Mouse (Mus musculus) hindbrain, embryonic 14.5 days (tissue): ENCODE data around the gene Cyp26b1. TPM values are rescaled to one million over a fixed set of nuclear protein-coding genes. Genes with fewer than 3 reads are reported as not detected.
"Not testable (repeated sequence)": the region's sequence is repeated elsewhere in the genome, so short reads cannot be mapped to it uniquely, and the experiment has no call there.

ENCODE experiments used
- ATAC-seq: fragments of 200-750 bp; cut with Nextera tagmentation; 2 replicates; pipeline ENCODE4 v1.8.0; 2017; ENCODE audit warnings: moderate number of reproducible peaks, mild to moderate bottlenecking, moderate TSS enrichment, moderate library complexity; ENCODE audit not compliant: low FRiP score
- DNase-seq: peaks from one replicate; pipeline ENCODE4 v3.0.0-alpha.2; 2015; ENCODE audit warnings: low spot score
- H3K27ac ChIP-seq: fragments of 300-500 bp; sonication (generic); 2 replicates; pipeline ENCODE4 v1.5.1; 2014; ENCODE audit warnings: mild to moderate bottlenecking, moderate library complexity
- H3K27me3 ChIP-seq: fragments of 300-500 bp; sonication (generic); 2 replicates; pipeline ENCODE4 v1.6.1; 2014; ENCODE audit warnings: mild to moderate bottlenecking, low read length, mixed read lengths; ENCODE audit not compliant: control insufficient read depth, insufficient read depth
- H3K36me3 ChIP-seq: fragments of 300-500 bp; sonication (generic); replicated peaks from 2 replicates; pipeline ENCODE4 v1.6.1; 2014; ENCODE audit not compliant: control insufficient read depth, insufficient read depth
- H3K4me1 ChIP-seq: fragments of 300-500 bp; sonication (generic); replicated peaks from 2 replicates; pipeline ENCODE4 v1.6.1; 2014; ENCODE audit warnings: antibody characterized with exemption, low read length, mixed read lengths; ENCODE audit not compliant: control insufficient read depth, insufficient read depth
- H3K4me2 ChIP-seq: fragments of 300-500 bp; sonication (generic); replicated peaks from 2 replicates; pipeline ENCODE4 v1.6.1; 2014; ENCODE audit warnings: mild to moderate bottlenecking, moderate library complexity
- H3K4me3 ChIP-seq: fragments of 300-500 bp; sonication (generic); replicated peaks from 2 replicates; pipeline ENCODE4 v1.5.1; 2014; ENCODE audit warnings: mild to moderate bottlenecking, low read length
- H3K9ac ChIP-seq: fragments of 300-500 bp; sonication (generic); 2 replicates; pipeline ENCODE4 v1.6.1; 2014
- H3K9me3 ChIP-seq: fragments of 300-500 bp; sonication (generic); 2 replicates; pipeline ENCODE4 v1.6.1; 2016; ENCODE audit warnings: low read length; ENCODE audit not compliant: control insufficient read depth
- WGBS: fragments of 180-500 bp; shearing (Covaris S2); extraction: QIAGEN DNeasy Blood & Tissue Kit; methylation state at CpG from one replicate; pipeline ENCODE4 v1.1.7; 2014; 5-methylcytosine and 5-hydroxymethylcytosine counted together
- polyA plus RNA-seq: library from polyadenylated mRNA; unstranded; fragments of >200 nt; fragmentation: Nextera tagmentation; extraction: Ambion mirVana; gene quantifications from 2 replicates; pipeline ENCODE4 v1.2.1, GENCODE M21; 2014

Cyp26b1 gene
- polyA plus RNA-seq, 1 experiment from 2014 or later = 22.5 TPM

DNA sequence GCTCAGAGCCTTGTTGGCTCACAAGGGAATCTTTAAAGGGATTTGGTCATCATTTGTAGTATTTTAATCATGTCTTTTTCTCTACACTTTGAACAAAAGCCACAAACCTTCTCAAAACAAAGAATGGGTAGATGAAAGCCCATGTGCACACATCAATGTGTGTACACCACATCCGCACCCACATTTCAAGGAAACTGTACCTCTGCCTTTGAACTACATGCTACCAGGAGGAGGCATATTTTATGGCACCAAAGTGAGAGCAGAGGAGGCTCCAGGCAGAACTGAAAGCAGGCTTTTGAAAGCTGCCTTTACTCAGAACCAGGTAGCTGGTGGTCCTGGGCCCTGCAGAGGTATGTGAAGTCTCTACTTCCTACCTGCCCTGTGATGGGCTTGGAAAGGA, 23.3 kb upstream of the Cyp26b1 start:
- Histone ChIP-seq H3K4me1 (no peaks in the 10 kb centered on the region), H3K9ac (no peak overlapping the region), H3K4me3 (no peak overlapping the region), H3K36me3 (peaks cover 35% of the 10 kb centered on the region), H3K27me3 (no peaks in the 10 kb centered on the region), H3K27ac (no peak overlapping the region), H3K9me3 (no peaks in the 10 kb centered on the region), H3K4me2 (no peak overlapping the region)
- no peak for DNase-seq
- 96% methylated on average over 1 of the region's 1 CpGs for WGBS
- no peak for ATAC-seq

GRCm38 (mm10) chr6:84616586-84616985, 22.9 kb upstream of the Cyp26b1 start:
- H3K4me3 ChIP-seq = no peak overlapping the region
- ATAC-seq = no peak
- 33% methylated on average over 1 of the region's 1 CpGs for WGBS
- DNase-seq = no peak
- H3K27ac ChIP-seq = no peak overlapping the region
- no peak overlapping the region for H3K9ac ChIP-seq
- no peak overlapping the region for H3K4me2 ChIP-seq
- H3K36me3 ChIP-seq = peaks cover 35% of the 10 kb centered on the region
- H3K27me3 ChIP-seq = no peaks in the 10 kb centered on the region
- H3K4me1 ChIP-seq = no peaks in the 10 kb centered on the region
- no peaks in the 10 kb centered on the region for H3K9me3 ChIP-seq

- Histone ChIP-seq H3K27me3 (no peaks in the 10 kb centered on the region), H3K36me3 (peaks cover 7% of the 10 kb centered on the region; the same call in 1 of the 2 replicates), H3K4me2 (no peak overlapping the region), H3K4me3 (no peak overlapping the region), H3K4me1 (no peaks in the 10 kb centered on the region), H3K9ac (no peak overlapping the region), H3K9me3 (no peaks in the 10 kb centered on the region), H3K27ac (no peak overlapping the region)
- no peak for DNase-seq
- ATAC-seq = no peak
- 87% methylated on average over 3 of the region's 3 CpGs for WGBS
Observed at GRCm38 (mm10) chr6:84613561-84613960, 19.9 kb upstream of the Cyp26b1 start.

DNA sequence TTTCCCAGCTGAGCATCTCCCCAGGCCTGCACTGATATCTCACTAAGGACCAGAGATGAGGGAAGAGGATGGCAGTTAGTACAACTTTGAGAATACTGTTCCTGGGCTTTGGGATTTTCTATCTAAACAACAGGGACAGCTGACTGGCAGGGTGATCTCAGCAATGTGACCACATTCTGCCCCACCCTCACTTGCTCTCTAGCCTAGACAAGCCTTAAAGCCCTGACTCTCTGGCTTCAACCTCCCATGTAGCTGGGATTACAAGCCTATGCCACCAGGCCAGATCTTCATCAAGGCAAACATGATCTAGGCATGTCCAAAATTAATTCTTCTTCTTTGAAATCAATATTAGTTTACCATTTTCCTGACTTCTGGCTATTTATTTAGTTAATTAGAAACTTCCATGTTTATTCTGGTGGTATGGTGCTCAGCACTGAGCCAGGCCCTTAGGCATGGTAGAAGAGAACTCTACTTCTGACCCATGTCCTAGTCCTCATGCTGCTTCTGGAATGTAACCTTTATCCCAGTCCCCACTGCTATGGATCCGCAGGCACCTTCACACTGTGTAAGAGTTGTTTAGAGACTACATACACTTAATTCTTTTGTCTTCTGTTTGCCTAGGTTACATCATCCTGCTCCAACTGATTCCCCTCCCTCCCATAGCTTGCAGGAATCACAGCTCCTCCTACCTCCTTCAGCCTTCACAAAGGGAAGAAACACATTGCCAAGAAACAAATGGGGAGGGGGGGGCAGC, 7.6 kb upstream of the Cyp26b1 start:
- Histone ChIP-seq H3K9me3 (no peaks in the 10 kb centered on the region), H3K4me3 (no peak overlapping the region), H3K36me3 (no peaks in the 10 kb centered on the region), H3K27me3 (no peaks in the 10 kb centered on the region), H3K4me1 (no peaks in the 10 kb centered on the region), H3K9ac (no peak overlapping the region), H3K27ac (no peak overlapping the region), H3K4me2 (no peak overlapping the region)
- DNase-seq (no peak), ATAC-seq (no peak)
- WGBS = 38% methylated on average over 1 of the region's 1 CpGs

GRCm38 (mm10) chr6:84599296-84599695, 5.6 kb upstream of the Cyp26b1 start:
- ATAC-seq, H3K27ac ChIP-seq, H3K9me3 ChIP-seq, H3K4me3 ChIP-seq, H3K36me3 ChIP-seq, H3K4me1 ChIP-seq, H3K27me3 ChIP-seq, H3K9ac ChIP-seq, H3K4me2 ChIP-seq, DNase-seq: not testable (repeated sequence)
- WGBS = 84% methylated on average over 3 of the region's 3 CpGs

DNA sequence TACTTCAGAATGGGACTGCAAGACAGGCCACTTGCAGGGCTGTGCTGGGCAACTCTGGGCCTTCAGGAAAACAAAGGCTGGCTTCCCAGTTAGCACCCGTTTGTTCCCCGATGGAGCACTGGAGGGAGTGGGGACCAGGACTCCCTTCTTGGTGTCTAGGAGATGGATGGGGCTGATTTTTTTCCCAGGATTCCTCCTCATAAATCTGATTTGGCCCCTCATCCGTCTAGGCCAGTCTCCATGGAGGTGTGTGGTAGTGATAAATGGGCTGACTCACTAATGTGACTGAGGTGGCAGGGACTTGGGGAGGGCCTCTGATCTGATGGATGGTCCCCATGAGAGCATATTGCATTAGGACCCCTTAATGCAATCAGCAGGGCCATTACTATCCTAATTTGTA, 5.0 kb upstream of the Cyp26b1 start:
- Histone ChIP-seq H3K4me2 (no peak overlapping the region), H3K9me3 (no peaks in the 10 kb centered on the region), H3K9ac (no peak overlapping the region), H3K36me3 (no peaks in the 10 kb centered on the region), H3K4me1 (no peaks in the 10 kb centered on the region), H3K27ac (no peak overlapping the region), H3K27me3 (no peaks in the 10 kb centered on the region), H3K4me3 (no peak overlapping the region)
- 65% methylated on average over 3 of the region's 3 CpGs for WGBS
- no peak for DNase-seq
- no peak for ATAC-seq

DNA sequence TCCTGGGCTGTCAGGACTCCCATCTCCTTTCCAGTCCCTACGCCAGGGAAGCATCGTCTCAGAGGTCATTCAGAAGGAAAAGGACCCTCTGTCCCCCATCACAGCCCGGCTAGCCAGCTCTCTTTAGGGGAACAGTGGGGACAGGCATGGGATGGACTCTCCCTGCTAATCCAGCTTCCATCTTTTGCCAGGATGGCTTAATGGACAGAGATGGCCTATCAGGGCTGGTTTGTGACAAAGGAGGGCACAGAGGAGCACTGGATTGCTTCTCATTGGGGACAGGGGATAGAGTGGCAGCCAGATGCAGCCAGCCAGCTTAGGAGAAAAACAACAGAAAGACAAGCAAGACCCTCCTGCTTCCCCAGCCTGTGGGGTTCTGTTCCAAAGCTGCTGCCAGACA, 918 bp upstream of the Cyp26b1 start:
- peak; percentile 54; the same call in 1 of the 2 replicates for ATAC-seq
- peaks cover 5% of the 10 kb centered on the region; the same call in 1 of the 2 replicates for H3K4me1 ChIP-seq
- H3K9ac ChIP-seq = no peak overlapping the region
- no peak overlapping the region for H3K4me3 ChIP-seq
- 19% methylated on average over 3 of the region's 3 CpGs for WGBS
- no peaks in the 10 kb centered on the region for H3K36me3 ChIP-seq
- no peaks in the 10 kb centered on the region for H3K9me3 ChIP-seq
- no peak overlapping the region for H3K27ac ChIP-seq
- H3K27me3 ChIP-seq = peaks cover 4% of the 10 kb centered on the region
- H3K4me2 ChIP-seq = peak overlapping the region; percentile 11; the same call in 1 of the 2 replicates
- DNase-seq = no peak

DNA sequence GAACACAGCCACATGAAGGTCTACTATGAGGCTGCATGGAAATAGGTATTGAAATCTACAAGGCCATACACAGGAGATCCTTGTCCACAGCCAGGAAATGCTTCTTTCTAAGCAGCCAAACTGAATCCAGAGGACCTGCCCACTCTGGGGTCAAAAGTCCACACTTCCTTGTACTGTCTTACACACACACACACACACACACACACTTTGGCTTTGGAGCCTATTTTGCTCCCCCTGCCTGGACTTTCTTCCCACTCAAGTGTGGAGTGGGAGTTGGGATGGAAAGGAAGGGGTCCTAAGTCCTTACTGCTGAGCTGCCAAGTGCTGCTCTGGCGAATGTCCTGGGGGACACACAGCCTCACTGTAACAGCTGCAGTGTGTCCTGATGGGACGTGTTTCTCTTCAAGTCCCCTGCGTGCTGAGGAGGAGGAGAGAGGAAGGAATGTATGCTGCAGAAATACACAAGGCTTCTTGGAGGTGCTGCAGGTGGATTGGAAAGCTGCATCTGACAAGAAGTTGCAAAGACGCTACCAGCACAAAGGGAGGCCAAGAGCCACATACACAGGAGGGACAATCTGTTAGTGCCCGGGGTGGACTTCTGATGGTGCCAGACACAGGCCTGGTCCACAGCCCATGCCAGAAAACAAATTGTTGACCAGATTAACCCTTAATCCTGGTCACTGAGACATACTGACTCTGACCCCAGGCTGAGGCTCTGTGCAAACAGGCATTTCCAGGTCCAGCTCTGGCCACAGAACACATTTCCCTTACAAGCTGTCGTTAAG, 2.6 kb downstream of the Cyp26b1 start:
- 48% methylated on average over 6 of the region's 6 CpGs for WGBS

More for the DNA sequence above, 2.6 kb downstream of the Cyp26b1 start:
- Histone ChIP-seq H3K4me3 (peak overlapping the region; percentile 45), H3K27ac (peak overlapping the region; percentile 41; the same call in 1 of the 2 replicates), H3K4me1 (peaks cover 29% of the 10 kb centered on the region; the same call in 1 of the 2 replicates), H3K36me3 (no peaks in the 10 kb centered on the region), H3K4me2 (peak overlapping the region; percentile 85), H3K9ac (peak overlapping the region; percentile 46), H3K9me3 (no peaks in the 10 kb centered on the region), H3K27me3 (peaks cover 39% of the 10 kb centered on the region)
- DNase-seq (no peak), ATAC-seq (no peak)
